Mouse (Mus musculus) brain, embryonic 14.5 days (tissue): ENCODE data around the gene Prm1. TPM values are rescaled to one million over a fixed set of nuclear protein-coding genes. Genes with fewer than 3 reads are reported as not detected.
A peak's percentile ranks its signal among the peaks of the same experiment; 100 is the strongest.

Experiments
- DNase-seq: peaks from one replicate; pipeline ENCODE4 v3.0.0-alpha.2; 2011; ENCODE audit warnings: low read depth
- CTCF ChIP-seq: fragments of 200-500 bp; IDR thresholded peaks from 2 replicates; pipeline ENCODE4 v1.5.1; 2012; ENCODE audit warnings: inconsistent platforms, mild to moderate bottlenecking, moderate library complexity, borderline replicate concordance; ENCODE audit not compliant: insufficient read depth, insufficient read length; ENCODE audit errors: extremely low read depth
- POLR2A ChIP-seq: fragments of 200-500 bp; IDR thresholded peaks from 2 replicates; pipeline ENCODE4 v1.6.1; 2012; ENCODE audit warnings: mild to moderate bottlenecking, inconsistent platforms, borderline replicate concordance; ENCODE audit not compliant: poor library complexity, insufficient read depth, insufficient read length, severe bottlenecking; ENCODE audit errors: extremely low read depth
- polyA plus RNA-seq: library from polyadenylated mRNA; depleted of rRNA; stranded (reverse); fragments of >200 nt; gene quantifications from 2 replicates; pipeline ENCODE4 v1.2.3, GENCODE M21; 2012

Prm1 gene
- polyA plus RNA-seq, 1 experiment: not detected

- TF ChIP-seq CTCF: no peak
- no peak for DNase-seq
These were observed 32.3 kb upstream of the Prm1 start for GRCm38 (mm10) chr16:10837903-10838302.

DNA sequence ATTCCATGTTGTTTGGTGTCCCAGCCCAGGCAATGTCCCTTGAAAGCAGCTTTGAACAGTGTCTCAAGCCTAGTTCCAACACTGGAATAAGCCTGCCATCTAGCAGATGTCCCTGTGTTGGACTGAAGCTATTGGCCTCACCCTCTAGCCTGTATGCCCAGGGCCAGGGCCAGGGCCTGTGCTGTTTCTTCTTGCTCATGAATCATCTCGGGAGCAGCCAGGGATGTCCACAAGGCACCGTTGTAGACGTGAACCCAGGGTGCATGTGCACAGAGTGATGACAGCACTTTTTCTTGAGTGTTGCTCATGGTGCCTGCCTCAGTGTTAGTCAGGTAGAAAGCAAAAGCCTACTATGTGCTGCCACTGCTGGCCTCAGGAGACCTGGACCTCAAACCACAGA is 31.6 kb upstream of the Prm1 start:
- TF ChIP-seq POLR2A (no peak), CTCF (no peak)
- no peak for DNase-seq

DNA sequence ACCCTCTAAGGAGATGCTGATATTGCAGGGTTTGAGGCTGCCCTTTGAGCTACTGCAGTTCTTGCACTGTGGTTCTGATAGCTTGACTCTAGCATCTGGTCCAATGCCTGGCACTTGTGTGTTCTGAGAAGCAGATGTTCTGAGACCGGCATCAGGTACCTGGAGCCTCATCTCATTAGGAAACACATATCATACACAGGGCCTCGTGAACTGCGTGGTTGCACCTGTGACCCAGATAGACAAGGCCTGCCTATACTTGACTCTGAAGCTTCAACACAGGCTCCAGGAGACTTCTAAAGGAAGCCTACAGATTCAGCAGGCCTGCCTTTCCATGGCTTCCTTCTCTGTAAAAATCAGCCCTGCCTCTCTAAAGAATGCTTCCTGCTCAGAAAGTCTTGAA is 30.7 kb upstream of the Prm1 start:
- DNase-seq: no peak
- TF ChIP-seq CTCF (no peak), POLR2A (no peak)

- DNase-seq: peak; percentile 95
- TF ChIP-seq POLR2A (0 out of 2 replicates have a peak, but pooled peaks have one; percentile 29), CTCF (no peak)
These were observed 29.4 kb upstream of the Prm1 start, which contains the start of gene Rmi2 for GRCm38 (mm10) chr16:10834911-10835587. TSS of gene Rmi2 (plus strand) at chr16:10835059.

GRCm38 (mm10) chr16:10834542-10834910 is 28.9 kb upstream of the Prm1 start:
- TF ChIP-seq CTCF (no peak), POLR2A (no peak)
- DNase-seq: no peak

GRCm38 (mm10) chr16:10828461-10828805 is 22.8 kb upstream of the Prm1 start:
- no peak for TF ChIP-seq POLR2A
- TF ChIP-seq CTCF: no peak
- DNase-seq: no peak

GRCm38 (mm10) chr16:10827766-10828460 is 22.3 kb upstream of the Prm1 start:
- TF ChIP-seq CTCF (no peak), POLR2A (no peak)
- no peak for DNase-seq

- no peak for TF ChIP-seq POLR2A
- no peak for TF ChIP-seq CTCF
- DNase-seq: no peak
These were observed 21.6 kb upstream of the Prm1 start for GRCm38 (mm10) chr16:10827269-10827668.

GRCm38 (mm10) chr16:10825840-10826239 is 20.2 kb upstream of the Prm1 start:
- DNase-seq: no peak
- TF ChIP-seq CTCF (no peak), POLR2A (no peak)

GRCm38 (mm10) chr16:10824536-10824935 is 18.9 kb upstream of the Prm1 start:
- DNase-seq: no peak
- TF ChIP-seq CTCF: no peak
- TF ChIP-seq POLR2A: no peak

- DNase-seq: no peak
- TF ChIP-seq POLR2A: no peak
- no peak for TF ChIP-seq CTCF
These were observed 15.7 kb upstream of the Prm1 start for GRCm38 (mm10) chr16:10821387-10821786.

DNA sequence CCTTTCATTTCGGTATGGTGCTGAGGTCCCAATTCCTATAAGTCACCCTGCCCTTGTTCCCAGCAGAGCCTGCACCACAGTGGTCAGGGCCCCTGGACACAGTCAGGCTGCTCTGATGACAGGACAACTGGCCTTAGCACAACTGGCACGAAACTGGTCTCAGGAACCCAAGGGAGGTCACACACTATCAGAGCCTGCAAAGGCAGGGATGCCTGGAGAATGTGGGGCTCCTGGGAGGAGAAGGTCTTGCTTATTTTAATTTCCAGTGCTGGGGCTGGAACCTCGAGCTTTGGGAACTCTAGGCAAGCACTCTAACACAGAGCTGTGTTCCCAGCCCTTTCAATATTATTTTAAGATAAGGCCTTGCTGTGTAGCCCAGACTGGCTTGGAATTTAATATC is 14.3 kb upstream of the Prm1 start:
- DNase-seq: no peak
- no peak for TF ChIP-seq CTCF
- no peak for TF ChIP-seq POLR2A
